Mouse (Mus musculus) thymus, adult 2 months (tissue): ENCODE results near the gene Ctcf. TPM values are rescaled to one million over a fixed set of nuclear protein-coding genes. Genes with fewer than 3 reads are reported as not detected.
A peak's percentile ranks its signal among the peaks of the same experiment; 100 is the strongest.

Experiments used
- DNase-seq: peaks from one replicate; pipeline ENCODE4 v3.0.0; 2021
- H3K27ac ChIP-seq: fragments of 200-500 bp; 2 replicates; pipeline ENCODE4 v1.5.1; 2012; ENCODE audit warnings: low read length, control low read depth; ENCODE audit not compliant: control insufficient read depth, insufficient read depth
- H3K27me3 ChIP-seq: fragments of 200-500 bp; 2 replicates; pipeline ENCODE4 v1.6.1; 2012; ENCODE audit warnings: mild to moderate bottlenecking, low read length, moderate library complexity, mixed read lengths; ENCODE audit not compliant: control insufficient read depth, insufficient read depth
- H3K36me3 ChIP-seq: fragments of 200-500 bp; 2 replicates; pipeline ENCODE4 v1.6.1; 2012; ENCODE audit warnings: mild to moderate bottlenecking, low read length, moderate library complexity; ENCODE audit not compliant: control insufficient read depth, insufficient read depth
- H3K4me1 ChIP-seq: fragments of 200-500 bp; replicated peaks from 2 replicates; pipeline ENCODE4 v1.6.1; 2012; ENCODE audit warnings: low read length; ENCODE audit not compliant: control insufficient read depth, insufficient read depth
- H3K4me3 ChIP-seq: fragments of 200-500 bp; 2 replicates; pipeline ENCODE4 v1.5.1; 2012; ENCODE audit warnings: mild to moderate bottlenecking, low read length, control low read depth, moderate library complexity; ENCODE audit not compliant: control insufficient read depth, insufficient read depth
- CTCF ChIP-seq: fragments of 200-500 bp; IDR thresholded peaks from 2 replicates; pipeline ENCODE4 v1.5.1; 2012; ENCODE audit warnings: mild to moderate bottlenecking, control low read depth, low read length, moderate library complexity, borderline replicate concordance; ENCODE audit not compliant: control insufficient read depth, poor library complexity, insufficient read depth; ENCODE audit errors: extremely low read depth
- POLR2A ChIP-seq: fragments of 200-500 bp; IDR thresholded peaks from 2 replicates; pipeline ENCODE4 v1.6.1; 2012; ENCODE audit warnings: mild to moderate bottlenecking, low read length, control low read depth, moderate library complexity; ENCODE audit not compliant: control insufficient read depth, poor library complexity, insufficient read depth; ENCODE audit errors: extremely low read depth
- WGBS: fragments of 180-500 bp; shearing (Covaris S2); methylation state at CpG from one replicate; pipeline ENCODE4 v1.1.7; 2018; 5-methylcytosine and 5-hydroxymethylcytosine counted together
- polyA plus RNA-seq: library from polyadenylated mRNA; depleted of rRNA; stranded (reverse); fragments of >200 nt; gene quantifications from 2 replicates; pipeline ENCODE4 v1.2.3, GENCODE M21; 2012

Gene Ctcf
- polyA plus RNA-seq, 1 experiment, result 67.0 TPM

GRCm38 (mm10) chr8:105621841-105622240 lies 14.5 kb upstream of the Ctcf start:
- Histone ChIP-seq H3K4me3 (peak overlapping the region; percentile 48), H3K27ac (peak overlapping the region; percentile 98), H3K36me3 (peaks cover 49% of the 10 kb centered on the region), H3K27me3 (no peaks in the 10 kb centered on the region), H3K4me1 (peaks cover 46% of the 10 kb centered on the region)
- TF ChIP-seq POLR2A (no peak), CTCF (no peak)
- no peak for DNase-seq
- WGBS, result 64% methylated on average over 4 of the region's 4 CpGs

- peaks cover 43% of the 10 kb centered on the region for H3K36me3 ChIP-seq
- no peaks in the 10 kb centered on the region for H3K27me3 ChIP-seq
- under 1% methylated on average over 8 of the region's 8 CpGs for WGBS
- peak; percentile 96 for DNase-seq
- peak overlapping the region; percentile 98 for H3K27ac ChIP-seq
- peak; percentile 95 for TF ChIP-seq CTCF
- TF ChIP-seq POLR2A, result peak; percentile 46; the same call in 1 of the 2 replicates
- peak overlapping the region; percentile 48 for H3K4me3 ChIP-seq
- H3K4me1 ChIP-seq, result peaks cover 44% of the 10 kb centered on the region
Observed at GRCm38 (mm10) chr8:105622421-105622920, 13.9 kb upstream of the Ctcf start.

- WGBS, result 3% methylated on average over 5 of the region's 5 CpGs
- Histone ChIP-seq H3K27ac (peak overlapping the region; percentile 98), H3K4me1 (peaks cover 38% of the 10 kb centered on the region), H3K27me3 (no peaks in the 10 kb centered on the region), H3K4me3 (peak overlapping the region; percentile 48), H3K36me3 (peaks cover 36% of the 10 kb centered on the region)
- DNase-seq, result peak; percentile 89
- TF ChIP-seq POLR2A, result peak; percentile 64
- TF ChIP-seq CTCF, result no peak
Observed at GRCm38 (mm10) chr8:105623118-105623517, 13.2 kb upstream of the Ctcf start.

GRCm38 (mm10) chr8:105623679-105624245 lies 12.6 kb upstream of the Ctcf start:
- peak overlapping the region; percentile 98 for H3K27ac ChIP-seq
- WGBS, result 14% methylated on average over 7 of the region's 7 CpGs
- H3K36me3 ChIP-seq, result peaks cover 30% of the 10 kb centered on the region
- peaks cover 34% of the 10 kb centered on the region for H3K4me1 ChIP-seq
- TF ChIP-seq POLR2A, result no peak
- no peak for TF ChIP-seq CTCF
- DNase-seq, result peak; percentile 43
- peak overlapping the region; percentile 43 for H3K4me3 ChIP-seq
- H3K27me3 ChIP-seq, result no peaks in the 10 kb centered on the region

- peak overlapping the region; percentile 98 for H3K27ac ChIP-seq
Observed at GRCm38 (mm10) chr8:105624401-105624800, 12.0 kb upstream of the Ctcf start.

DNA sequence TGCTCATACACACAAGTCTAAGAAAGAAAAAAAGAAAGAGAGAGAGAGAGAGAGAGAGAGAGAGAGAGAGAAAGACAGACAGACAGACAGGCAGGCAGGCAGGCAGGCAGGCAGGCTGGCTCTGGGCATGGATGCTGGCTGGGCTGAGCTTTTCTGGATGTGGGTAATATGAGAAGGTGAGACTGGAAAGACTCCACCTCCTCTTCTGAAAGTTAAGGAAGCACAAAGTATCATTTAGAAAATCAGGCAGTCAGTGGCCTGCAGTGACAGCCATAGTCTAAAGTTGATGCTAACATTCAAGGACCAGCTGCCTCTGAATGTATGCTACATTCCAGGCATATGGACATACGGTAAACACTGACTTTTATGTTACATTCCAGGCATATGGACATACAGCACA lies 11.5 kb upstream of the Ctcf start:
- Histone ChIP-seq H3K27me3 (no peaks in the 10 kb centered on the region), H3K36me3 (peaks cover 19% of the 10 kb centered on the region), H3K4me1 (peaks cover 38% of the 10 kb centered on the region), H3K4me3 (peak overlapping the region; percentile 37; the same call in 1 of the 2 replicates), H3K27ac (peak overlapping the region; percentile 98)
- DNase-seq, result peak; percentile 36
- WGBS, result 85% methylated on average over 1 of the region's 1 CpGs
- TF ChIP-seq CTCF (no peak), POLR2A (no peak)

More at GRCm38 (mm10) chr8:105624401-105624800, 12.0 kb upstream of the Ctcf start:
- WGBS, result 9% methylated on average over 3 of the region's 3 CpGs
- peak; percentile 63 for DNase-seq
- no peak for TF ChIP-seq CTCF
- TF ChIP-seq POLR2A, result no peak
- Histone ChIP-seq H3K4me1 (peaks cover 37% of the 10 kb centered on the region), H3K36me3 (peaks cover 24% of the 10 kb centered on the region), H3K27me3 (no peaks in the 10 kb centered on the region), H3K4me3 (peak overlapping the region; percentile 37)

- DNase-seq, result no peak
- H3K4me3 ChIP-seq, result no peak overlapping the region
- peaks cover 8% of the 10 kb centered on the region for H3K36me3 ChIP-seq
- H3K4me1 ChIP-seq, result peaks cover 42% of the 10 kb centered on the region
- no peaks in the 10 kb centered on the region for H3K27me3 ChIP-seq
- 81% methylated on average over 1 of the region's 1 CpGs for WGBS
- no peak for TF ChIP-seq CTCF
- no peak for TF ChIP-seq POLR2A
- peak overlapping the region; percentile 55; the same call in 1 of the 2 replicates for H3K27ac ChIP-seq
Observed at GRCm38 (mm10) chr8:105626086-105626485, 10.3 kb upstream of the Ctcf start.
